Mouse (Mus musculus): ENCODE measurements at regions not wholly inside any gene's neighbourhood (a gene's known extent, or its start where the extent isn't known, plus 50 kb on each side); places are given as distances from the start of the nearest gene placed in this dataset.

- Histone ChIP-seq H3K79me2 (ENCODE audit: control insufficient read depth, insufficient read depth, low read length, poor library complexity) (no peaks in the 10 kb centered on the region), H3K4me3 (ENCODE audit: control insufficient read depth in 1 of 2, insufficient read depth in 1 of 2, low read depth in 2 of 2, low read length in 2 of 2) (no peak overlapping the region), H3K27ac (ENCODE audit: control insufficient read depth, low read depth, low read length) (no peak overlapping the region), H3K27me3 (ENCODE audit: control insufficient read depth in 1 of 2, insufficient read depth in 2 of 2, low read length in 2 of 2) (no peaks in the 10 kb centered on the region), H3K9me3 (replicated peaks; ENCODE audit: insufficient read depth, low read length) (no peaks in the 10 kb centered on the region), H3K9ac (ENCODE audit: control insufficient read depth, low read depth, low read length, poor library complexity, severe bottlenecking) (no peak overlapping the region), H3K36me3 (ENCODE audit: control insufficient read depth in 1 of 2, insufficient read depth in 2 of 2, low read length in 2 of 2) (no peaks in the 10 kb centered on the region), H3K4me1 (ENCODE audit: control insufficient read depth in 1 of 2, insufficient read depth in 2 of 2, low read length in 2 of 2) (no peaks in the 10 kb centered on the region)
- TF ChIP-seq ZNF384 (IDR thresholded peaks at IDR 0.05; ENCODE audit: low read depth, low read length), result no peak
- no peak for TF ChIP-seq HCFC1 (IDR thresholded peaks at IDR 0.05; ENCODE audit: low read depth, low read length)
- no peak for DNase-seq (ENCODE audit: low read depth, low spot score)
Measured at GRCm38 (mm10) chr11:112125249-112125933, 656.6 kb upstream of the Sox9 start.

- Histone ChIP-seq H3K4me3 (ENCODE audit: control insufficient read depth in 1 of 2, insufficient read depth in 1 of 2, low read depth in 2 of 2, low read length in 2 of 2) (no peak overlapping the region), H3K36me3 (ENCODE audit: control insufficient read depth in 1 of 2, insufficient read depth in 2 of 2, low read length in 2 of 2) (no peaks in the 10 kb centered on the region), H3K79me2 (ENCODE audit: control insufficient read depth, insufficient read depth, low read length, poor library complexity) (no peaks in the 10 kb centered on the region), H3K9me3 (replicated peaks; ENCODE audit: insufficient read depth, low read length) (no peaks in the 10 kb centered on the region), H3K27me3 (ENCODE audit: control insufficient read depth in 1 of 2, insufficient read depth in 2 of 2, low read length in 2 of 2) (no peaks in the 10 kb centered on the region), H3K9ac (ENCODE audit: control insufficient read depth, low read depth, low read length, poor library complexity, severe bottlenecking) (no peak overlapping the region), H3K4me1 (ENCODE audit: control insufficient read depth in 1 of 2, insufficient read depth in 2 of 2, low read length in 2 of 2) (no peaks in the 10 kb centered on the region), H3K27ac (ENCODE audit: control insufficient read depth, low read depth, low read length) (no peak overlapping the region)
- DNase-seq (ENCODE audit: low read depth, low spot score), result no peak
- TF ChIP-seq MAZ (IDR thresholded peaks at IDR 0.05; ENCODE audit: low read depth, low read length) (no peak), E2F4 (IDR thresholded peaks at IDR 0.05; ENCODE audit: borderline replicate concordance, low read depth, low read length) (no peak), MXI1 (IDR thresholded peaks at IDR 0.05; ENCODE audit: low read depth, low read length) (no peak), MYC (IDR thresholded peaks at IDR 0.05; ENCODE audit: low read depth, low read length) (no peak), POLR2A (IDR thresholded peaks at IDR 0.05; ENCODE audit: control insufficient read depth in 1 of 2, insufficient read depth in 1 of 2, low read depth in 1 of 2, low read length in 2 of 2, poor library complexity in 1 of 2) (no peak), GABPA (IDR thresholded peaks at IDR 0.05; ENCODE audit: low read depth, low read length) (no peak), ELF1 (IDR thresholded peaks at IDR 0.05; ENCODE audit: low read depth, low read length) (no peak), GATA1 (IDR thresholded peaks at IDR 0.05; ENCODE audit: low read depth, low read length) (no peak), POLR2AphosphoS5 (IDR thresholded peaks at IDR 0.05; ENCODE audit: borderline replicate concordance, low read depth, low read length) (no peak), MEF2A (IDR thresholded peaks at IDR 0.05; ENCODE audit: extremely low read depth, insufficient replicate concordance, low read depth, low read length, poor library complexity, severe bottlenecking) (no peak), TAL1 (IDR thresholded peaks at IDR 0.05; ENCODE audit: low read length) (no peak), CHD1 (IDR thresholded peaks at IDR 0.05; ENCODE audit: low read depth, low read length) (no peak), RCOR1 (IDR thresholded peaks at IDR 0.05; ENCODE audit: low read depth, low read length) (no peak), SIN3A (IDR thresholded peaks at IDR 0.05; ENCODE audit: low read length) (no peak), ZNF384 (IDR thresholded peaks at IDR 0.05; ENCODE audit: low read depth, low read length) (no peak), ZMIZ1 (IDR thresholded peaks at IDR 0.05; ENCODE audit: low read depth, low read length) (no peak), ETS1 (IDR thresholded peaks at IDR 0.05; ENCODE audit: low read depth, low read length) (no peak), KAT2A (conservative IDR thresholded peaks at IDR 0.05; ENCODE audit: low read depth, low read length) (no peak), ZC3H11A (IDR thresholded peaks at IDR 0.05; ENCODE audit: low read depth, low read length) (no peak), TBP (IDR thresholded peaks at IDR 0.05; ENCODE audit: low read depth, low read length) (no peak)
Measured at GRCm38 (mm10) chr11:112130090-112130489, 651.9 kb upstream of the Sox9 start.
